ENCODE assay signal across 8 mouse cellular contexts in the genomic region with DNA sequence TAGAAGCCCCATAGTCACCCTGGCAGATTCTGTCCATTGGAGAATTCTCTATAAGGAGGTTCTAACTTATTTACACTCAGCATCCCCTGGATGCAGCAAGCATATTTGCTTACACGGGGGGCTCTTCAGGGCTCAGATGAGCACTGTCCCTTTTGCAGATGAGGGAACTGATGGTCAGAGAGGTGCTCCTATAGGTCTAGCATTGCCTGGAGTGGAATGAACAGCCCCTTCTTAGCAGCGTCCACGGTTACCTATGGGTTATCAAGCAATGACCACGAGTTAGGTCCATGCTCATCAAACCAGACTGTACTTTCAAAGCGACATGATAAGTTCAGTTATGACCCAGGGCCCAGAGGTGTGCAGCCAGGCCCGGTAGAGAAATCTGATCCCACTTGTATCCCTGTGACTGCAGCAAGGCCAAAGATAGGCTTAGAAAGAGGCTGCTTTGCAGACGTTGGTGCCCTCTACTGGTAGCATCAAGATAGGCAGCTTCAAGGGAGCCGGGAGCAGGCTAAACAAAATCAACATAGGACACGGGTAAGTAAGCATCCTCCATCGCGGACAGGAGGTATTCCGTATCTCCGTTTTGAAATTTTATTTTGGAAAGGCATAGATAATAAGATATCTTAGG.
A peak's percentile ranks its signal among the peaks of the same experiment; 100 is the strongest.
DNase-seq lines count a peak whose midpoint lies in the region; ATAC-seq and TF ChIP-seq lines count a peak whose summit lies in the region.

No protein-coding gene starts in this region.

- in situ Hi-C loops in CH12.LX (cut with MboI; ENCODE audit: low pct_ligation_motif_present, low pct_unique_long_range_greater_than_20kb, low sequenced_read_pairs) = no loop called here

- DNase-seq in CH12.LX (ENCODE audit: extremely low read depth) = peak; percentile 59
- peak; percentile 38 to 87 for DNase-seq in adrenal gland, adult (ENCODE audit: inconsistent age in 2 of 2, low spot score in 1 of 2)
- peak; percentile 87 for DNase-seq in embryo, embryonic 10.5 days (ENCODE audit: low spot score)
- DNase-seq in heart, adult 8-10 months (ENCODE audit: low spot score) = peak; percentile 38
- DNase-seq in kidney, postnatal 0 days (ENCODE audit: low spot score) = peak; percentile 88
- DNase-seq in liver, postnatal 0 days = peak; percentile 37
- peak; percentile 86 for DNase-seq in retina, embryonic 14.5 days (ENCODE audit: low spot score)

- H3K4me2 ChIP-seq in CH12.LX (ENCODE audit: insufficient read depth, low read depth, poor library complexity, severe bottlenecking) = no peak overlapping the region
- no peak overlapping the region for H3K4me2 ChIP-seq in kidney, postnatal 0 days (ENCODE audit: low read length)
- H3K4me2 ChIP-seq in liver, postnatal 0 days (ENCODE audit: low read depth, low read length) = no peak overlapping the region

- 17% methylated on average over 13 of the region's 13 CpGs for WGBS in kidney, postnatal 0 days
- WGBS in liver, postnatal 0 days (ENCODE audit: insufficient replicate concordance) = 26% methylated on average over 13 of the region's 13 CpGs

- dilution Hi-C loops in CH12.LX (cut with MboI; ENCODE audit: extremely low pct_ligation_motif_present, extremely low pct_unique_long_range_greater_than_20kb, low sequenced_read_pairs) = no loop called here

- no peak overlapping the region for H3K27ac ChIP-seq in CH12.LX (ENCODE audit: insufficient read depth, low read depth)
- no peak overlapping the region for H3K27ac ChIP-seq in kidney, postnatal 0 days
- no peak overlapping the region for H3K27ac ChIP-seq in liver, postnatal 0 days (ENCODE audit: low read depth)

- peak; percentile 62 to 83 for TF ChIP-seq CTCF in CH12.LX (conservative IDR thresholded peaks at IDR 0.05 in 1 of 2, IDR thresholded peaks at IDR 0.05 in 1 of 2; ENCODE audit: low read depth in 2 of 2, low read length in 2 of 2)
- peak; percentile 95 for TF ChIP-seq CTCF in kidney, postnatal 0 days (IDR thresholded peaks at IDR 0.05; ENCODE audit: low read depth)
- peak; percentile 77 for TF ChIP-seq CTCF in liver, postnatal 0 days (IDR thresholded peaks at IDR 0.05; ENCODE audit: low read depth)

- ATAC-seq in kidney, postnatal 0 days (replicated peaks; ENCODE audit: low FRiP score, low read depth) = 0 out of 2 replicates have a peak, but pooled peaks have one; percentile 49
- no peak for ATAC-seq in liver, postnatal 0 days
- ATAC-seq in erythroid progenitor cell, adult 5-6 weeks (replicated peaks; ENCODE audit: low FRiP score, poor library complexity, severe bottlenecking) = no peak

- H3K27me3 ChIP-seq in CH12.LX (replicated peaks) = peaks cover 31% of the 10 kb centered on the region
- H3K27me3 ChIP-seq in kidney, postnatal 0 days (ENCODE audit: insufficient read depth, low read length) = no peaks in the 10 kb centered on the region; the same call in 1 of the 2 replicates
- no peaks in the 10 kb centered on the region for H3K27me3 ChIP-seq in liver, postnatal 0 days (ENCODE audit: insufficient read depth, low read length)

- H3K79me2 ChIP-seq in CH12.LX (replicated peaks; ENCODE audit: control insufficient read depth, extremely low read depth, insufficient read depth, poor library complexity, severe bottlenecking) = no peaks in the 10 kb centered on the region

- TF ChIP-seq EP300 in CH12.LX (IDR thresholded peaks at IDR 0.05; ENCODE audit: low read length) = no peak
- no peak for TF ChIP-seq EP300 in liver, postnatal 0 days (IDR thresholded peaks at IDR 0.05; ENCODE audit: low read depth)

- 0 out of 4 replicates have a peak, but pooled peaks cover 0 to 2% of the 10 kb centered on the region in 2 experiments for H3K4me1 ChIP-seq in CH12.LX (ENCODE audit: control insufficient read depth in 1 of 2, insufficient read depth in 2 of 2)
- H3K4me1 ChIP-seq in kidney, postnatal 0 days (replicated peaks; ENCODE audit: insufficient read depth, low read length) = no peaks in the 10 kb centered on the region
- H3K4me1 ChIP-seq in liver, postnatal 0 days (ENCODE audit: insufficient read depth) = no peaks in the 10 kb centered on the region

- peak; percentile 81 for TF ChIP-seq RAD21 in CH12.LX (IDR thresholded peaks at IDR 0.05; ENCODE audit: low read depth, low read length)

- H3K9ac ChIP-seq in CH12.LX (ENCODE audit: insufficient read depth, low read depth) = no peak overlapping the region
- H3K9ac ChIP-seq in kidney, postnatal 0 days (ENCODE audit: low read depth, low read length) = no peak overlapping the region
- H3K9ac ChIP-seq in liver, postnatal 0 days (replicated peaks) = no peak overlapping the region

- H3K36me3 ChIP-seq in CH12.LX (replicated peaks in 1 of 2; ENCODE audit: control insufficient read depth in 1 of 2, insufficient read depth in 1 of 2, low read length in 1 of 2) = no peaks in the 10 kb centered on the region
- H3K36me3 ChIP-seq in kidney, postnatal 0 days (ENCODE audit: insufficient read depth, low read length) = no peaks in the 10 kb centered on the region
- H3K36me3 ChIP-seq in liver, postnatal 0 days (replicated peaks; ENCODE audit: insufficient read depth, low read length) = no peaks in the 10 kb centered on the region

- no peak for TF ChIP-seq POLR2A in CH12.LX (IDR thresholded peaks at IDR 0.05; ENCODE audit: low read depth, low read length)

- no peaks in the 10 kb centered on the region for H3K9me3 ChIP-seq in CH12.LX (replicated peaks; ENCODE audit: low read length)
- H3K9me3 ChIP-seq in kidney, postnatal 0 days (replicated peaks; ENCODE audit: low read length) = no peaks in the 10 kb centered on the region
- no peaks in the 10 kb centered on the region for H3K9me3 ChIP-seq in liver, postnatal 0 days (ENCODE audit: low read length)

- no peak overlapping the region for H3K4me3 ChIP-seq in CH12.LX (replicated peaks in 1 of 3; ENCODE audit: low read depth in 2 of 3, low read length in 2 of 3, poor library complexity in 1 of 3)
- no peak overlapping the region for H3K4me3 ChIP-seq in kidney, postnatal 0 days (replicated peaks; ENCODE audit: low read depth, low read length)
- no peak overlapping the region for H3K4me3 ChIP-seq in liver, postnatal 0 days (ENCODE audit: low read depth, low read length)

TF ChIP-seq in CH12.LX, 34 proteins besides CTCF, POLR2A, EP300 and RAD21:
- TF ChIP-seq JUND (conservative IDR thresholded peaks at IDR 0.05; ENCODE audit: low read depth, low read length) (no peak), ETS1 (conservative IDR thresholded peaks at IDR 0.05; ENCODE audit: low read depth, low read length) (no peak), MAZ (IDR thresholded peaks at IDR 0.05; ENCODE audit: low read depth, low read length) (no peak), MAX (IDR thresholded peaks at IDR 0.05; ENCODE audit: low read length) (no peak), USF2 (conservative IDR thresholded peaks at IDR 0.05; ENCODE audit: low read depth, low read length) (no peak), ELF1 (IDR thresholded peaks at IDR 0.05; ENCODE audit: low read depth, low read length) (no peak), SMC3 (IDR thresholded peaks at IDR 0.05; ENCODE audit: low read depth, low read length) (peak; percentile 67), POLR2AphosphoS2 (IDR thresholded peaks at IDR 0.05; ENCODE audit: low read depth, low read length) (no peak), MXI1 (IDR thresholded peaks at IDR 0.05; ENCODE audit: low read depth, low read length) (no peak)
TF ChIP-seq in CH12.LX: peak in this region for 1.

Comparison
In these comparisons a context has a peak if more than half of its experiments do, and no peak if none do; other contexts are left out.
1. DNase-seq: peak in every context shown above with its lines; median percentile 88 in kidney, postnatal 0 days; 87 in embryo, embryonic 10.5 days; 86 in retina, embryonic 14.5 days; 62 in adrenal gland, adult; 59 in CH12.LX; 38 in heart, adult 8-10 months; 37 in liver, postnatal 0 days.